8 mouse cellular contexts compared by ENCODE assay signal in the genomic region with DNA sequence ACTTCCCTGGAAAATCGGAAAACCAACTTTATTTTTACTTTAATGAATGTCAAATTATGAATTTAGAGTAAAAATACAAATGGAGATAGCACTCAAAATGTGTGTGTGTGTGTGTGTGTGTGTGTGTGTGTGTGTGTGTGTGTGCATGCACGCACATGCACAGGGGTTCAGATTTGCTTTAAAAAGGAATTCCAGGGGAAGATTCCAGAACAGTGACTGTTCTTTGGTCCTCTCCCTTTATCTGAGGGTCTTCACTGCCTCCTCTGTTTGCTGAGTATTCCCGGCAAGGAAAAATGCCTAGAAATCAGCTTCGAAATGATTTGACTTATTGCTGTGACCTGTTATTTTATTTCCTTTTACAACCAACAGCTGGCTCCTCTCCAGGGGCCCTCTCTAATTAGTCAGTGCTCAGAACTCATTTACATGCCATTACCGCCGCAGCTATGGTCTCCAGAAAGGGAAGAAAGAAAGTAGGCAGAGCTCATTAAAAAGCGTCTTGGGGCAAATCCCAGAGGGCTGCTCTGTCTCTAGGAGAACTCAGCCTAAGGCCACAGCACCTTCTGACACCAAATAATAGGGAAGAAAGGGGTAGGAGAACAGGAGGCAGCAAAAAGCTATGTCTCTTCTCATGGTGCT.
A peak's percentile ranks its signal among the peaks of the same experiment; 100 is the strongest.
DNase-seq lines count a peak whose midpoint lies in the region; ATAC-seq and TF ChIP-seq lines count a peak whose summit lies in the region.

No protein-coding gene starts in this region.

- H3K27me3 ChIP-seq in embryonic facial prominence, embryonic 11.5 days (ENCODE audit: control insufficient read depth, insufficient read depth, low read length): no peaks in the 10 kb centered on the region
- no peaks in the 10 kb centered on the region for H3K27me3 ChIP-seq in hindbrain, postnatal 0 days (ENCODE audit: insufficient read depth, low read length)
- no peaks in the 10 kb centered on the region for H3K27me3 ChIP-seq in midbrain, embryonic 12.5 days
- no peaks in the 10 kb centered on the region for H3K27me3 ChIP-seq in liver, postnatal 0 days (ENCODE audit: insufficient read depth, low read length)

- no peak overlapping the region for H3K4me3 ChIP-seq in embryonic facial prominence, embryonic 11.5 days (ENCODE audit: low read depth, low read length)
- H3K4me3 ChIP-seq in hindbrain, postnatal 0 days (ENCODE audit: low read length): no peak overlapping the region
- no peak overlapping the region for H3K4me3 ChIP-seq in midbrain, embryonic 12.5 days
- H3K4me3 ChIP-seq in liver, postnatal 0 days (ENCODE audit: low read depth, low read length): no peak overlapping the region

- no peak for TF ChIP-seq EP300 in liver, postnatal 0 days (IDR thresholded peaks at IDR 0.05; ENCODE audit: low read depth)

- no peaks in the 10 kb centered on the region for H3K4me1 ChIP-seq in embryonic facial prominence, embryonic 11.5 days (ENCODE audit: control insufficient read depth, insufficient read depth, low read length)
- H3K4me1 ChIP-seq in hindbrain, postnatal 0 days (ENCODE audit: insufficient read depth, low read length): 0 out of 2 replicates have a peak, but pooled peaks cover 5% of the 10 kb centered on the region
- H3K4me1 ChIP-seq in midbrain, embryonic 12.5 days: peaks cover 5% of the 10 kb centered on the region; the same call in 1 of the 2 replicates
- no peaks in the 10 kb centered on the region for H3K4me1 ChIP-seq in liver, postnatal 0 days (ENCODE audit: insufficient read depth)

- H3K9me3 ChIP-seq in embryonic facial prominence, embryonic 11.5 days (replicated peaks; ENCODE audit: control insufficient read depth, low read length): no peaks in the 10 kb centered on the region
- H3K9me3 ChIP-seq in hindbrain, postnatal 0 days (ENCODE audit: low read length): no peaks in the 10 kb centered on the region
- H3K9me3 ChIP-seq in midbrain, embryonic 12.5 days: no peaks in the 10 kb centered on the region
- H3K9me3 ChIP-seq in liver, postnatal 0 days (ENCODE audit: low read length): no peaks in the 10 kb centered on the region

- H3K9ac ChIP-seq in embryonic facial prominence, embryonic 11.5 days (replicated peaks; ENCODE audit: low read length): no peak overlapping the region
- H3K9ac ChIP-seq in hindbrain, postnatal 0 days (replicated peaks; ENCODE audit: low read length): no peak overlapping the region
- no peak overlapping the region for H3K9ac ChIP-seq in midbrain, embryonic 12.5 days (replicated peaks)
- H3K9ac ChIP-seq in liver, postnatal 0 days (replicated peaks): no peak overlapping the region

- WGBS in embryonic facial prominence, embryonic 11.5 days: 35% methylated on average over 7 of the region's 7 CpGs
- WGBS in hindbrain, postnatal 0 days: 17% methylated on average over 7 of the region's 7 CpGs
- 29% methylated on average over 7 of the region's 7 CpGs for WGBS in midbrain, embryonic 12.5 days
- 42% methylated on average over 7 of the region's 7 CpGs for WGBS in liver, postnatal 0 days (ENCODE audit: insufficient replicate concordance)

- H3K27ac ChIP-seq in embryonic facial prominence, embryonic 11.5 days (replicated peaks; ENCODE audit: low read depth, low read length): no peak overlapping the region
- H3K27ac ChIP-seq in hindbrain, postnatal 0 days: no peak overlapping the region
- peak overlapping the region; percentile 54; the same call in 1 of the 2 replicates for H3K27ac ChIP-seq in midbrain, embryonic 12.5 days (replicated peaks)
- H3K27ac ChIP-seq in liver, postnatal 0 days (ENCODE audit: low read depth): no peak overlapping the region

- TF ChIP-seq CTCF in hindbrain, postnatal 0 days (IDR thresholded peaks at IDR 0.05; ENCODE audit: low read depth): no peak
- no peak for TF ChIP-seq CTCF in liver, postnatal 0 days (IDR thresholded peaks at IDR 0.05; ENCODE audit: low read depth)

- no peaks in the 10 kb centered on the region for H3K36me3 ChIP-seq in embryonic facial prominence, embryonic 11.5 days (replicated peaks; ENCODE audit: control insufficient read depth, insufficient read depth, low read depth, low read length)
- H3K36me3 ChIP-seq in hindbrain, postnatal 0 days (ENCODE audit: insufficient read depth, low read length): no peaks in the 10 kb centered on the region
- no peaks in the 10 kb centered on the region for H3K36me3 ChIP-seq in midbrain, embryonic 12.5 days
- no peaks in the 10 kb centered on the region for H3K36me3 ChIP-seq in liver, postnatal 0 days (replicated peaks; ENCODE audit: insufficient read depth, low read length)

- peak; percentile 33 to 40 for DNase-seq in cerebellum, adult 18-20 months
- DNase-seq in cerebellum, adult 11-12 months: no peak
- peak; percentile 14 for DNase-seq in embryonic facial prominence, embryonic 11.5 days (ENCODE audit: low spot score)
- DNase-seq in hindbrain, postnatal 0 days (ENCODE audit: low spot score): peak; percentile 82
- no peak for DNase-seq in liver, postnatal 0 days
- DNase-seq in ovary, adult 18-20 months (ENCODE audit: low spot score): no peak
- no peak for DNase-seq in T-cell, adult 2 months (ENCODE audit: low spot score)

- H3K4me2 ChIP-seq in embryonic facial prominence, embryonic 11.5 days (ENCODE audit: low read depth, low read length): no peak overlapping the region
- no peak overlapping the region for H3K4me2 ChIP-seq in hindbrain, postnatal 0 days (ENCODE audit: low read depth, low read length)
- H3K4me2 ChIP-seq in midbrain, embryonic 12.5 days (replicated peaks): no peak overlapping the region
- H3K4me2 ChIP-seq in liver, postnatal 0 days (ENCODE audit: low read depth, low read length): no peak overlapping the region

- 0 out of 2 replicates have a peak, but pooled peaks have one; percentile 39 for ATAC-seq in embryonic facial prominence, embryonic 11.5 days (replicated peaks; ENCODE audit: insufficient number of reproducible peaks, low FRiP score, low TSS enrichment, low read depth)
- ATAC-seq in hindbrain, postnatal 0 days: peak; percentile 70
- peak; percentile 95 for ATAC-seq in midbrain, embryonic 12.5 days (ENCODE audit: low FRiP score, low read depth)
- ATAC-seq in liver, postnatal 0 days: no peak

Comparison
In these comparisons a context has a peak if more than half of its experiments do, and no peak if none do; other contexts are left out.
1. DNase-seq: peak in cerebellum, adult 18-20 months (2 of 2), embryonic facial prominence, embryonic 11.5 days (single experiment) and hindbrain, postnatal 0 days (single experiment); none in cerebellum, adult 11-12 months (single experiment), liver, postnatal 0 days (single experiment), ovary, adult 18-20 months (single experiment) and T-cell, adult 2 months (single experiment).